Mouse (Mus musculus): ENCODE measurements around the gene Gm49369.

DNA sequence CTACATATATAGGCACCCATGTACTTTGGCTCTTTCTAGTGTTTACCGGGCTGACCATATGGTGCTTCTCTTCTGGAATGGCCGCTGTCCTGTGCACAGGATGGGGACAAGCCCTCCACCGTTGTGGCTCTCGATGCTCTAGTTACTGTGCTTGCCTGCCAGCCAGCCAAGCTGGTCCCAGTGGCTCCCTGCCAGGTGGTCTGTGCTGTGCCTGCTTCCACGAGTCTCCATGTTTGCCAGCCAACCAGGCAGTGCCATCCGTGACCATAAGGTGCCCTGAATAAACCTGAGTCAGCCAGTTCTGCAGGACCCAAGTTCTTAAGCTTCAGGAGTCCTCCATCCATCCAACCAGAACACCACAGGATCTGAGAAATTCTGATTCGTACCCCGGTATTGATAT is 47.3 kb downstream of the Gm49369 start:
- no peak for TF ChIP-seq CTCF (IDR thresholded peaks at IDR 0.05; ENCODE audit: low read depth)
- TF ChIP-seq EP300 (IDR thresholded peaks at IDR 0.05; ENCODE audit: low read depth): no peak
